Mouse (Mus musculus): ENCODE results near the gene Als2cl. TPM values are rescaled to one million over a fixed set of nuclear protein-coding genes. Genes with fewer than 3 reads are reported as not detected.

Gene Als2cl
- total RNA-seq, 2 experiments from 2014 or later = 16.5 to 32.6 TPM

GRCm38 (mm10) chr9:110879998-110880561 lies 410 bp downstream of the Als2cl start, which contains the start of gene Tmie:
Gene Tmie, minus strand, starts transcription at chr9:110880113.
- peak; percentile 81 to 87 for DNase-seq (ENCODE audit: low spot score in 2 of 2)

DNA sequence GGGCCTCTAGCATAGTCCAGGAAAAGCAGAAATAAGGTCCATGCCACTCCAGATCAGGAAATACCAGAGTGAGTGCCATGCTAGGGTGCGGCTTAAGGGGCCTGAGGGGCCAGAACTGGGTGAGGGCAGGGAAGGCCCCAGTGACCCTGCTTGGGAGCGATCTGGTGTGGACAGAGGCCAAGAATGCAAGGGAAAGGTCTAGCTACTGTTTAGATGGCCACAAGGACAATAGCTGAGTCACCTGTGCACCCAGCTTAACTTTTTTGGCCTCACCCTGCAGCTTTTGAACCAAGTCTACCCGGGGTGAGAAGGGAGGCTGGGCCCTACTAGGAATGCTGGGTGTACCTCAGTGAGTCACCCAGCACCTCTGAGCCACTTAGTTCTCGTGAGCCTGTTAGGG lies 1.1 kb downstream of the Als2cl start:
- DNase-seq (ENCODE audit: low spot score in 2 of 2) = peak in 1 of 2 experiments; percentile 34

- DNase-seq (ENCODE audit: low spot score in 2 of 2) = no peak
Observed at GRCm38 (mm10) chr9:110881953-110882352, 2.3 kb downstream of the Als2cl start.

DNA sequence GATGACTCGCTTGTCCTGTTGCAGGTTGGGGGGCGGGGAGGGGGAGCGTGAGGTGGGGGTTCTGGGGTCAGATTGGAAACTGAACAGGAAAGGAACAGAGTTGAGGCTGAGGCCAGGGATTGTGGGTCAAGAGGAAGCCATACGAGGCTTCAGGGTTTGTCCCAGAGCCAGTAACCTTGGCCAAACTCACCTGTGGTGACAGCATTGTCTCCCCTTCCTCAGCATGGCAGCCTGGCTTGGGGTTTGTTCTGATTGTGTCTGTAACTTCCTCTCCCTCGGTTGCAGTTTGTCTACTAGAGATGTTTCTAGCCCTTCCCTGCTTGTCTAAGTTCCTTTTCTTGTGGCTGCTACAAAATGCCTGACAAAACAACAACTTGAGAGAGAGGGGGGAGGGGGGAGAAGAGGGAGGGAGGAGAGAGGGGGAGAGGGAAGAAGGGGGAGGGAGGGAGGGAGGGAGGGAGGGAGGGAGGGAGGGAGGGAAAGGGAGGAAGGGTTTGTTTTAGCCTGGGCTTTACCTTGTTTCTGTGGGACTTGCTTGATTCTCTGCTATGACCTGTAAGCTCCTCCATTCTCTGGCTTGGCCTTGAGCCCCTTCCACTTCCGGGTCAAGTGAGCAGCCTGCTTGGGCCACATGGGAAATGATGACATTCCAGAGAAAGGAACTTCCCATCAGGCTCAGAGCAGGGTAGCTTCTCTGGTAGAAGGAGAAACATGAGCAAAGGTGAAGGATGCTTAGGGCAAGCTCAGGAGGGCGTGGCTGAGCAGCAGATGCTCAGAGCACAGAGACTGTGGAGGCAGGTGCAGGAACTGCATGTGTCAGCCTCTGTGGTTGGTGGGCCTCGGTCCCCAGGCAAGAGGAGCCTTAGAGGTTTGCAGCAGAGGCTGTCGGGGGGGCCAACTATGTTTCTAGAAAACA lies 8.0 kb downstream of the Als2cl start:
- DNase-seq (ENCODE audit: low spot score in 2 of 2) = no peak

- DNase-seq (ENCODE audit: low spot score in 2 of 2) = no peak
Observed at GRCm38 (mm10) chr9:110888935-110889334, 9.3 kb downstream of the Als2cl start.

GRCm38 (mm10) chr9:110890026-110890783 lies 10.5 kb downstream of the Als2cl start:
- DNase-seq (ENCODE audit: low spot score in 2 of 2) = no peak

DNA sequence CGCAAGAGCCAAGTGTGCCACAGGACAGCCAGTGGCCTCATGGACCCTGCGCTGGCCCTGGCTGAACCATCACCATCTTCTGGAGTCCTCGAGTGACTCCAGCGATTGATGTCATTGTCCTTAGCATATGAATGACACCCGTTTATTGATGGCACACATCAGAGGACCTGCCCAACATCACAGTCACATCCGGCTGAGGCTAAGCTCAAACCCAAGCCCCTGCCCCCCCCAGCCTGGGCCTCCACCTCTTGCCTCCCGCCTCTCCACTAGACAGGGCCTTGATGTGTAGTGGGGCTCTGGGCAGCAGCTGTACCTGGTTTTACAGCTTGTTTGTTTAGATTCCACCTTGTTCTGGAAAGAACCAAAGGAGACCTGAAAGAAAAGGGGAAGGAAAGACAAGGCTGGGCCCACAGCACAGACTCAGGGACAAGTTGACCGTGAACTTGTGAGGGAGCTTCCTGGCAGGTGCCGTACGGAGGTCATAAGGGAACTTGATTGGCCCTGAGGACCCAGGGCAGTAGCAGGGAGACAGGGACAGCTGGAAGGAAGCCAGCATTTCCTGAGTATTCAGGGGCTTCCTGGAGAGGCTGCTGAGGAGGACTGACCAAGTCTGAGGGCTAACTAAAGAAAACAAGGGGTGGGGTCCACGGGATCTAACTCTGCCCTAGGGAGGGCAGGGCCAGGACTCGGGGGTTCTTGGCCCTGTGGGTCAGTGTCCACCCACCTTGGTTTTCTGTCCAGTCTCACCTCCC lies 11.6 kb downstream of the Als2cl start:
- no peak for DNase-seq (ENCODE audit: low spot score in 2 of 2)

DNA sequence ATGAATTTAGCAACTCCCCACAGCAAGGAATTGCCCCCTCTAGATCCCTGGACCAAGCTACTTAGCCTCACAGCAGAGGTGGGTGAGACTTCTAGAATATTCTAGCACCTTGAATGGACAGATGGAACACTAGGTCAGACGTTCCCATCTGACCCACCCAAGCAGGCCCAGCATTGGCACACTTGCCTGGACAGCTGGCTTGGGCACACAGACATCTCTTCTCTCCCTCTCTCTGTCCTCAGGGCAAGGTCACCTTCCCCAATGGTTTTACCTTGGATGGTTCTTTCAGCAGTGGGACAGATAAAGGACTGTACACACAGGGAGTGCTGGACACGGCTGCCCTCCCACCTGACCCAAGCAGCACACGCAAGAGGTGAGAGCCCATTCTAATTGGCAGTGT lies 12.9 kb downstream of the Als2cl start:
- DNase-seq (ENCODE audit: low spot score in 2 of 2) = no peak

DNA sequence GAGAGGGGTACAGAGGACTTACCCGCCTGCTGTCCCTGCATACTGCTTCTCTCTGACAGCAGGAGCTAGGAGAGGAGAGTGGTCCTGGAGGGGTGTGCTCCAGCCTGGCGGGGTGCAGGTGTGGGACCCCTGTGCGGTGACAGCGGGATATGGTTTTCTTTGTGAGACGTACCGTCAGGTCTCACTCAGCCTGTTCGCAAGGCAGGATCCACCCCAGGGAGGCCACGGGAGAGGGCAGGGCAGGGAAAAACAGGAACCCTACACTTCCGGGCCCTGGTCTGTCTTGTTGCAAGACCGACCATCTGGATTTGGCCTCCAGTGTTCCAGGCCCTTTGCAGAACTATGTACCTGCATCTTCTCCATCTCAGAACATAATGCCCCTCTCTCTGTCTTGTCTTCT lies 13.8 kb downstream of the Als2cl start:
- DNase-seq (ENCODE audit: low spot score in 2 of 2) = no peak

DNA sequence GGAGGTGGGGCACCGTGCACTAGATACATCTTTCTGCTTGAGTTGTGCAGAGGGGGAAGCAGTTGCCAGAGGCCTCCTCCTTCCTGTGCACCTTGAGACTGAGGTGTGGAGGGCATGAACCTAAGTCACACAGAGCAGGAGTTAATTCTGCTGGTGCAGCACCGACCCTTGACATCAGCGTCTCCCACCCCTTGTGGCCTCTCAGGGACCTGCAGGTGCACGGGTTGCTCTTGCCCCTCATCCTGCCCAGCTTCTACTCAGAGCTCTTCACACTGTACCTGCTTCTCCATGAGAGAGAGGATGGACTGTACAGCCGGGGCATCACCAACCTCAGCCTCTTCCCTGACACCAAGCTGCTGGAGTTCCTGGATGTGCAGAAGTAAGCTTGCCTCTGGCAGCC lies 15.8 kb downstream of the Als2cl start:
- no peak for DNase-seq (ENCODE audit: low spot score in 2 of 2)

DNA sequence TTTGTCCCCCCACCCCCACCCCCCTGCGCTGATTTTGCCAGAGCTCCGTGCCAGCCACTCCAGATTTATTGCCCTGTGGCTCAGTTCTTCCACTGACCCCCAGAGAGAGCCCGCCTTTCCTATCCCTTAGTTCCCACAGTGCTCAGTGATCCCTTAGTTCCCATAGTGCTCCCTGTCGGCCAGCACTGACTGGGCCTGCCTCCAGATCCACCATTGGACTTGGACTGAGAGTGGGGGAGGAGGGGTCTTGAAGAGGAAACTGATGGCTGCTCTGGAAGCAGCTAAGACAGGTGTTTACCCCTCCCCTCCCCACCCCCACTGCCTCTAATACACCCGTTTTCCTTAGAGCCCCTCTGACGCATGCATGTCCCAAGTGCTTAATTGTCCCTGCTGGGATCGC lies 16.3 kb downstream of the Als2cl start:
- DNase-seq (ENCODE audit: low spot score in 2 of 2) = no peak

GRCm38 (mm10) chr9:110896595-110896994 lies 16.9 kb downstream of the Als2cl start:
- DNase-seq (ENCODE audit: low spot score in 2 of 2) = no peak

- no peak for DNase-seq (ENCODE audit: low spot score in 2 of 2)
Observed at GRCm38 (mm10) chr9:110899451-110900008, 19.9 kb downstream of the Als2cl start.

- DNase-seq (ENCODE audit: low spot score in 2 of 2) = no peak
Observed at GRCm38 (mm10) chr9:110901204-110901603, 21.5 kb downstream of the Als2cl start.

DNA sequence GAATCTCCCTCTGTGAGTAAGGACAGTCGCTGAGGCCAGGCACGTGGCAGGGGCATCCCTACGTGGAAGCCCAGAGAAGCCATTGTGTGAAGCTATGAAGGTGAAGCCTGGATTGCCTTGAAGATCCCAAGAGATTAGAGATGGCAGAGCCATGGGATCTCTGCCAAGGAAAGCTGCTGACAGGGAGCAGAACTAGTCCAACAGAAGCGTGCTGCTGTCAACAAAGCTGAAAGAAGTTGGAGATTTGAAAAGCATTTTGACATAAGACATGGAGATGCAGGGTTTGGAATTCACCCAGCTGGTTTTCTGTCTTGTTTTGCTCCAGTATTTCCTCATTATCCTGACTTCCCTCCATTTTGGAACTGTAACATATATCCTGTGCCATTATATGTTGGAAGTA lies 22.6 kb downstream of the Als2cl start:
- DNase-seq (ENCODE audit: low spot score in 2 of 2) = no peak

DNA sequence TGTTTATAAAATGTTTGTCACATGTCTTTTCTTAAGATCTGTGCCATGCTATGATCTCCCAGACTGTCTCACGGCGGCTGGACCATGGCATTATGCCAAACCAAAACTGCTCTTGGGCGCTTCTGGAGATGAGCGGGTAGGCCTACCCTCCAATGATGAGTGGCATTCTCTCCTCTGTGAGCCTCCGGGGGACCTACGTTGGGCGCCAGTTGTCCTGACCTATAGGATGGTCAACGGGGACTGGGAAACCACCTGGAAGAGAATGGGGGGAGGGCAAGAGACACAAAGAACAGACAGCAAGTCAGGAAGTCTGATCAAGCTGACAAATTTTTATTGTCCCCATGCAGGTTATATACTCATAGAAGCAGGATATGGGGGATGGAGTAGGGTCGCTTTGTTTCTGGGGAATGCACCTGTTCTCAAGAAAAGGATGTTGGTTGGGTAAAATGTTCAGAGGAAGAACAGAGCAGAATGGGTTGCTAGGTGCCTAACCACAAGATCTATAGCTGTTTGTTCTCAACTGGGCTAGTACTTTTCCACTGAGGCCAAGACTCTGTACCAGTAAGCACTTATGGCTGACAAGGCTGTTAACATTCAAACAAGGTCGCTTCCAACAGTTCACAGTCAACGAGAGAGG lies 27.6 kb downstream of the Als2cl start:
- DNase-seq (ENCODE audit: low spot score in 2 of 2) = no peak

DNA sequence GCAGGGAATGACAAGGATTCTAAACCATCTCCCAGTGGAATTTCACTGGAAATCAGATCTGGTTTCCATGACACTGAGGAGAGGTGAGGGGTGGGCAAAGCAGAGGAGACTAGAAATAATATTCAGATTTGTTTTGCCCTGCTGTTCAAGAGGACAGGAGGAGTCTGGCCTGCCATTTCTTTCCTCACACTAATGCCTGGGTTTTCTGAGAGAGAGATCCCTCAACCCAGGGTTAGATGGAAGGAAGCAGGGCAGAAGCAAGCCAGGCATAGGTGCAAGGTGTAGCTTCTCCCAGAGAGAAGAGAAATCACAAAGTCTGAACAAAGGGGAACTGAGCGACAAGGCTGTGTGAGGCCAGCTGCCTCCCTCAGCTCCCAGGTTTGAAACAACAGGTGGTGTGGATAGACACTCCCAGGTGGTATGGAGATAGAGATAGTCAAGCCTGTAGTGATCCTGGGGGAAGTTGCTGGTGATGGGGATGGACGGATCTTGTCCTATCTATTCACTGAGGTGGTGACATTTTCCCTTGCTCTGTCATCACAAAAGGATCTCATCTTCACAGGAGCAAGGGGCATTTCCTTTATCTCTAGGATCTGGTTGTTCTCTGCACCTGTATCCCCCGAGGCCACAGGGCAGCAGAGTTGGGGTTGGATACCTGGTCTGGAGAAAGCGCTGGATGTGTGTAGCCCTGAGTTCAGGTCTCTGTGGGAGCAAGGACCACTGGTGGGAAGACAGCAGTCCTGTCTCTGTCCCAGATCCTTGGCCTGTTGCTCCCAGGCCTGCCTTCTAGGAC lies 28.4 kb downstream of the Als2cl start:
- DNase-seq (ENCODE audit: low spot score in 2 of 2) = no peak

- no peak for DNase-seq (ENCODE audit: low spot score in 2 of 2)
Observed at GRCm38 (mm10) chr9:110908631-110909016, 29.0 kb downstream of the Als2cl start.

- no peak for DNase-seq (ENCODE audit: low spot score in 2 of 2)
Observed at GRCm38 (mm10) chr9:110909371-110909967, 29.8 kb downstream of the Als2cl start.
